Mouse (Mus musculus) erythroblast, embryonic 14.5 days (primary cell): ENCODE data around the gene Ulk4.

Experiments
- GATA1 ChIP-seq: IDR thresholded peaks from 2 replicates; pipeline ENCODE4 v1.6.1; 2012; ENCODE audit warnings: low read length, inconsistent platforms, mixed read lengths
- TAL1 ChIP-seq: IDR thresholded peaks from 3 replicates; pipeline ENCODE4 v1.6.1; 2012; ENCODE audit warnings: low read length, inconsistent platforms, mixed read lengths

- TF ChIP-seq GATA1 (no peak), TAL1 (no peak)
Observed at GRCm38 (mm10) chr9:121101516-121101915, 175.5 kb downstream of the Ulk4 start.
